Mouse (Mus musculus) lung, embryonic 14.5 days (tissue): ENCODE data around the gene Krt86. TPM values are rescaled to one million over a fixed set of nuclear protein-coding genes. Genes with fewer than 3 reads are reported as not detected.

ENCODE experiments used
- ATAC-seq: fragments of 200-750 bp; cut with Nextera tagmentation; 2 replicates; pipeline ENCODE4 v1.8.0; 2017; ENCODE audit warnings: mild to moderate bottlenecking, moderate TSS enrichment, moderate library complexity; ENCODE audit not compliant: insufficient read depth
- DNase-seq: peaks from one replicate; pipeline ENCODE4 v3.0.0-alpha.2; 2015
- H3K27ac ChIP-seq: fragments of 300-500 bp; sonication (generic); 2 replicates; pipeline ENCODE4 v1.5.1; 2014; ENCODE audit warnings: low read depth, mild to moderate bottlenecking, moderate library complexity
- H3K27me3 ChIP-seq: fragments of 300-500 bp; sonication (generic); 2 replicates; pipeline ENCODE4 v1.6.1; 2014; ENCODE audit warnings: low read length, control low read depth; ENCODE audit not compliant: insufficient read depth
- H3K36me3 ChIP-seq: fragments of 300-500 bp; sonication (generic); 2 replicates; pipeline ENCODE4 v1.6.1; 2014; ENCODE audit warnings: control low read depth; ENCODE audit not compliant: insufficient read depth
- H3K4me1 ChIP-seq: fragments of 300-500 bp; sonication (generic); 2 replicates; pipeline ENCODE4 v1.6.1; 2014; ENCODE audit warnings: antibody characterized with exemption, control low read depth; ENCODE audit not compliant: insufficient read depth
- H3K4me2 ChIP-seq: fragments of 300-500 bp; sonication (generic); 2 replicates; pipeline ENCODE4 v1.6.1; 2014; ENCODE audit warnings: mild to moderate bottlenecking
- H3K4me3 ChIP-seq: fragments of 300-500 bp; sonication (generic); 2 replicates; pipeline ENCODE4 v1.5.1; 2014; ENCODE audit warnings: low read depth, low read length
- H3K9ac ChIP-seq: fragments of 300-500 bp; sonication (generic); 2 replicates; pipeline ENCODE4 v1.6.1; 2014
- H3K9me3 ChIP-seq: fragments of 300-500 bp; sonication (generic); 2 replicates; pipeline ENCODE4 v1.6.1; 2016; ENCODE audit warnings: low read depth, low read length, control low read depth
- CTCF ChIP-seq: IDR thresholded peaks from 2 replicates; pipeline ENCODE4 v1.5.1; 2016; ENCODE audit warnings: antibody characterized with exemption, low read depth
- WGBS: fragments of 180-500 bp; shearing (Covaris S2); extraction: QIAGEN DNeasy Blood & Tissue Kit; methylation state at CpG from one replicate; pipeline ENCODE4 v1.1.7; 2014; 5-methylcytosine and 5-hydroxymethylcytosine counted together
- polyA plus RNA-seq: library from polyadenylated mRNA; unstranded; fragments of >200 nt; fragmentation: Nextera tagmentation; extraction: Ambion mirVana; gene quantifications from 2 replicates; pipeline ENCODE4 v1.2.1, GENCODE M21; 2014

Gene Krt86
- polyA plus RNA-seq: not detected in 2 replicates

- no peak within 1 kb of the TSS for H3K4me3 ChIP-seq
- no peak within 1 kb of the TSS for H3K4me2 ChIP-seq
- TF ChIP-seq CTCF: no peak
- WGBS: 19% methylated on average over 10 of the region's 10 CpGs
- no peak within 1 kb of the TSS for H3K27ac ChIP-seq
- ATAC-seq (no peak), DNase-seq (peak; percentile 84)
- H3K9me3 ChIP-seq: no peaks in the 10 kb centered on the region
- no peaks in the 10 kb centered on the region for H3K4me1 ChIP-seq
- H3K36me3 ChIP-seq: no peaks in the 10 kb centered on the region
- no peaks in the 10 kb centered on the region for H3K27me3 ChIP-seq
- no peak within 1 kb of the TSS for H3K9ac ChIP-seq
These were observed at the start of gene Krt86 for GRCm38 (mm10) chr15:101472952-101473528. Gene Krt86 (plus strand): TSS chr15:101473478.

GRCm38 (mm10) chr15:101424914-101425313, 48.4 kb upstream of the Krt86 start:
- Histone ChIP-seq H3K4me1 (no peaks in the 10 kb centered on the region), H3K4me2 (no peak overlapping the region), H3K27ac (peak overlapping the region; percentile 42; the same call in 1 of the 2 replicates), H3K4me3 (no peak overlapping the region), H3K9ac (no peak overlapping the region), H3K36me3 (peaks cover 26% of the 10 kb centered on the region), H3K9me3 (no peaks in the 10 kb centered on the region), H3K27me3 (no peaks in the 10 kb centered on the region)
- peak; percentile 24; the same call in 1 of the 2 replicates for ATAC-seq
- peak; percentile 31 for DNase-seq
- TF ChIP-seq CTCF: no peak
- WGBS: 26% methylated on average over 5 of the region's 5 CpGs

- TF ChIP-seq CTCF: no peak
- Histone ChIP-seq H3K4me2 (no peak overlapping the region), H3K27ac (no peak overlapping the region), H3K4me1 (no peaks in the 10 kb centered on the region), H3K36me3 (no peaks in the 10 kb centered on the region), H3K4me3 (no peak overlapping the region), H3K9ac (no peak overlapping the region), H3K9me3 (no peaks in the 10 kb centered on the region), H3K27me3 (peaks cover 28% of the 10 kb centered on the region)
- no peak for ATAC-seq
- 77% methylated on average over 7 of the region's 7 CpGs for WGBS
- peak; percentile 20 for DNase-seq
These were observed 36.7 kb upstream of the Krt86 start for GRCm38 (mm10) chr15:101436611-101437010.

- Histone ChIP-seq H3K27me3 (peaks cover 28% of the 10 kb centered on the region), H3K9me3 (no peaks in the 10 kb centered on the region), H3K4me2 (peak within 1 kb of the TSS; percentile 48), H3K4me1 (no peaks in the 10 kb centered on the region), H3K27ac (no peak within 1 kb of the TSS), H3K36me3 (no peaks in the 10 kb centered on the region), H3K9ac (no peak within 1 kb of the TSS; the same call in 1 of the 2 replicates), H3K4me3 (peak within 1 kb of the TSS; percentile 10)
- TF ChIP-seq CTCF: no peak
- peak; percentile 29 for DNase-seq
- WGBS: 2% methylated on average over 34 of the region's 34 CpGs
- ATAC-seq: no peak
These were observed 34.7 kb upstream of the Krt86 start, which contains the start of gene Krt87 for GRCm38 (mm10) chr15:101438555-101438954. Gene Krt87 (minus strand): TSS chr15:101438804.

- ATAC-seq: no peak
- H3K36me3 ChIP-seq: no peaks in the 10 kb centered on the region
- no peak overlapping the region for H3K27ac ChIP-seq
- no peak overlapping the region for H3K9ac ChIP-seq
- H3K27me3 ChIP-seq: peaks cover 28% of the 10 kb centered on the region
- H3K9me3 ChIP-seq: no peaks in the 10 kb centered on the region
- no peak for TF ChIP-seq CTCF
- H3K4me1 ChIP-seq: no peaks in the 10 kb centered on the region
- no peak for DNase-seq
- no peak overlapping the region for H3K4me3 ChIP-seq
- H3K4me2 ChIP-seq: no peak overlapping the region
- WGBS: 64% methylated on average over 4 of the region's 4 CpGs
These were observed 32.4 kb upstream of the Krt86 start for GRCm38 (mm10) chr15:101440837-101441236.

GRCm38 (mm10) chr15:101446572-101446971, 26.7 kb upstream of the Krt86 start:
- Histone ChIP-seq H3K9me3 (no peaks in the 10 kb centered on the region), H3K4me1 (no peaks in the 10 kb centered on the region), H3K4me3 (no peak overlapping the region), H3K27me3 (no peaks in the 10 kb centered on the region), H3K36me3 (no peaks in the 10 kb centered on the region), H3K9ac (no peak overlapping the region), H3K4me2 (no peak overlapping the region), H3K27ac (no peak overlapping the region)
- DNase-seq (no peak), ATAC-seq (no peak)
- WGBS: 68% methylated on average over 11 of the region's 11 CpGs
- no peak for TF ChIP-seq CTCF

- 68% methylated on average over 2 of the region's 2 CpGs for WGBS
- no peak within 1 kb of the TSS for H3K9ac ChIP-seq
- no peaks in the 10 kb centered on the region for H3K4me1 ChIP-seq
- no peak for TF ChIP-seq CTCF
- no peaks in the 10 kb centered on the region for H3K36me3 ChIP-seq
- no peak within 1 kb of the TSS for H3K4me3 ChIP-seq
- no peak within 1 kb of the TSS for H3K27ac ChIP-seq
- H3K9me3 ChIP-seq: no peaks in the 10 kb centered on the region
- H3K4me2 ChIP-seq: no peak within 1 kb of the TSS
- ATAC-seq (no peak), DNase-seq (no peak)
- H3K27me3 ChIP-seq: no peaks in the 10 kb centered on the region
These were observed 25.8 kb upstream of the Krt86 start, which contains the start of gene Krt88 for GRCm38 (mm10) chr15:101447444-101447843. Gene Krt88 (plus strand): TSS chr15:101447744.
